Mouse (Mus musculus) hindbrain, embryonic 11.5 days (tissue): ENCODE data around the gene Cgnl1. TPM values are rescaled to one million over a fixed set of nuclear protein-coding genes. Genes with fewer than 3 reads are reported as not detected.

Experiments
- ATAC-seq: fragments of 200-750 bp; cut with Nextera tagmentation; 2 replicates; pipeline ENCODE4 v1.8.0; 2017; ENCODE audit warnings: mild to moderate bottlenecking, moderate TSS enrichment, moderate library complexity; ENCODE audit not compliant: low FRiP score
- DNase-seq: peaks from one replicate; pipeline ENCODE4 v3.0.0-alpha.2; 2015; ENCODE audit warnings: low spot score
- H3K27ac ChIP-seq: fragments of 300-500 bp; sonication (generic); 2 replicates; pipeline ENCODE4 v1.5.1; 2014; ENCODE audit warnings: mild to moderate bottlenecking, low read depth, low read length
- H3K27me3 ChIP-seq: fragments of 300-500 bp; sonication (generic); 2 replicates; pipeline ENCODE4 v1.6.1; 2014; ENCODE audit warnings: mild to moderate bottlenecking, low read length, moderate library complexity, mixed read lengths; ENCODE audit not compliant: control insufficient read depth, insufficient read depth
- H3K36me3 ChIP-seq: fragments of 300-500 bp; sonication (generic); 2 replicates; pipeline ENCODE4 v1.6.1; 2014; ENCODE audit warnings: mild to moderate bottlenecking, low read length, moderate library complexity, mixed read lengths; ENCODE audit not compliant: control insufficient read depth, insufficient read depth
- H3K4me1 ChIP-seq: fragments of 300-500 bp; sonication (generic); replicated peaks from 2 replicates; pipeline ENCODE4 v1.6.1; 2014; ENCODE audit warnings: low read length, mixed read lengths; ENCODE audit not compliant: control insufficient read depth, insufficient read depth
- H3K4me2 ChIP-seq: fragments of 300-500 bp; sonication (generic); replicated peaks from 2 replicates; pipeline ENCODE4 v1.6.1; 2014; ENCODE audit warnings: mild to moderate bottlenecking, low read depth, low read length
- H3K4me3 ChIP-seq: fragments of 300-500 bp; sonication (generic); 2 replicates; pipeline ENCODE4 v1.5.1; 2014; ENCODE audit warnings: low read depth, low read length
- H3K9ac ChIP-seq: fragments of 300-500 bp; sonication (generic); 2 replicates; pipeline ENCODE4 v1.6.1; 2014; ENCODE audit warnings: low read depth, low read length
- H3K9me3 ChIP-seq: fragments of 300-500 bp; sonication (generic); 2 replicates; pipeline ENCODE4 v1.6.1; 2016; ENCODE audit warnings: low read length; ENCODE audit not compliant: control insufficient read depth
- WGBS: fragments of 180-500 bp; shearing (Covaris S2); extraction: QIAGEN DNeasy Blood & Tissue Kit; methylation state at CpG from one replicate; pipeline ENCODE4 v1.1.7; 2014; 5-methylcytosine and 5-hydroxymethylcytosine counted together
- polyA plus RNA-seq: library from polyadenylated mRNA; unstranded; fragments of >200 nt; fragmentation: Nextera tagmentation; extraction: Ambion mirVana; gene quantifications from 2 replicates; pipeline ENCODE4 v1.2.1, GENCODE M21; 2014

Cgnl1 gene
- polyA plus RNA-seq, 1 experiment from 2014 or later: 6.3 TPM

DNA sequence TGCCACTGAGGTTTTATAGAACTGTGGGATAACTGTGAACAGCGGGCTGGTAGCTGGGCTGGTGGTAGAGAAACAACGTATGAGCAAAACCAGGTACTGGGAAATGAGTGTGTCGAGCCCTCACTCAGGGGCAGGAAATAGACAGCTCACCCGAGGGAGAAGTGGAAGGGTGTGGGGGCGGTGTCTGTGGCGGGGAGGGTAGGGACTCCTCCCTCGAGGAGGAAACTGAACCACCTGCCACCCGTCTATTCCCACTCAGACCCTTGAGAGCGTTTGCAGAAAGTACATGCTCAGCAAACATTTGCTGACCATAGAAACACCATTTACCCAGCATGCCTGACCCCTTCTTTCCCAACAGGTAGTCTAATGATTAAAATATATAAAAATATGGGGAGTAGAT is 2.2 kb upstream of the Cgnl1 start:
- Histone ChIP-seq H3K4me2 (no peak overlapping the region), H3K9me3 (peaks cover 2% of the 10 kb centered on the region; the same call in 1 of the 2 replicates), H3K4me1 (peaks cover 3% of the 10 kb centered on the region), H3K27ac (no peak overlapping the region), H3K27me3 (peaks cover 16% of the 10 kb centered on the region), H3K9ac (no peak overlapping the region), H3K36me3 (no peaks in the 10 kb centered on the region), H3K4me3 (no peak overlapping the region)
- DNase-seq (no peak), ATAC-seq (no peak)
- WGBS: 81% methylated on average over 8 of the region's 9 CpGs

DNA sequence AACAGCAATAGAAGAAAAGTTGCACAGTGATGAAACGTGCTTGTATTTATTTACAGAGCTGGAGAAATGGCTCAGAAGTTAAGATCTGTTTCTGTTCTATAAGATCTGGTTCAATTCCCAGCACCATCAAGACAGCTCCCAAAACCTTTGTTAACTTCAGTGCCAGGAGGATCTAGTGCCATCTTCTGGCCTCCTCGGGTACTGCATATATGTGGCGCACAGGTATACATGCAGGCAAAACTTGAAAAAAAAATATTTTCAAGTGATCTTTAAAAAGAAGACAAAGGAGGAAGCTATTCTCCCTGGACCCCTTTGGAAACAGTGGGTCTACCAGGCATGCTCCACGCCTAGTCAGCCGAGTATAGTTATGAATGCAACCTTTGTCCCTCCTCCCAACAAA is 936 bp upstream of the Cgnl1 start:
- H3K36me3 ChIP-seq: no peaks in the 10 kb centered on the region
- 71% methylated on average over 5 of the region's 5 CpGs for WGBS
- H3K4me2 ChIP-seq: no peak overlapping the region
- H3K27ac ChIP-seq: no peak overlapping the region
- H3K9me3 ChIP-seq: peaks cover 1% of the 10 kb centered on the region; the same call in 1 of the 2 replicates
- ATAC-seq (no peak), DNase-seq (peak; percentile 62)
- peaks cover 3% of the 10 kb centered on the region for H3K4me1 ChIP-seq
- no peak overlapping the region for H3K4me3 ChIP-seq
- no peak overlapping the region for H3K9ac ChIP-seq
- H3K27me3 ChIP-seq: peaks cover 19% of the 10 kb centered on the region

DNA sequence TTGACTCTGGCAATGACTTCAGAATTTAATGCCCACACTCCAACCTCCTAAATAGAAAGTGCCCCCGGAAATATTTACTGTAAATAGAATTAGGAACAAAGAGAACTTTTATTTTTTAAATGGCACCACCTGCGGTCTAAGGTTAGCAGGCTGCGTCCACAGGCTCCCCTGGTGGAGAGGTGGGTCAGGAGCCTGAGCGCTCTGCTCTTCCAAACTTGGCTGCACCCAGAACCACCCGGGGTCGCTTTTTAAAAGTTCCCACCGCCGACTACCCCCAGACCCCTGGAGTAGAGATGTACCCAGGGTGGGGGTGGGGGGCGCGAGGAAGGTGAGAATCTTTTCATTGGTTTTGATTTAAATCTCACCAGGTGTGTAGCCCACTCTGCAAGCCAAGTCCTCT is 918 bp downstream of the Cgnl1 start:
- peak overlapping the region; percentile 94 for H3K4me2 ChIP-seq
- ATAC-seq (no peak), DNase-seq (no peak)

DNA sequence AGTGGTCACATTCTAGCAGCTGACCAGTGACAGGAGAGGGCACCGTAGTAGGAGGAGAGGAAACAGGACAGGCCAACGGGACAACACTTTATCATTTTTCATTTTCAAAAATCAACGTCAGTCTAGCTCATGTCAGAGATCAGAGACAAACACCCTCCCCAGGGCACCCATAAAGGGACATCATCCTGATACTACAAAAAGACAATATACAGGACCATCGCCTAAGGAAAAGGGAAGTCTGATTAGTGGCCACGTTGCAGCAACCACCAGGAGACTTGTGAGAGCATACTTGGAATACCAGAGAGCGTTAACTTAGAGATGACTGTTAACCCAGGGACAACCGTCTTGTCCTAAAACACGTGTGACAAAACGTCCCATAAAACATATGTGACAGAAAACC is 1.7 kb downstream of the Cgnl1 start:
- H3K4me2 ChIP-seq: no peak overlapping the region
- H3K27ac ChIP-seq: no peak overlapping the region
- no peak for ATAC-seq
- 39% methylated on average over 9 of the region's 9 CpGs for WGBS
- no peak overlapping the region for H3K4me3 ChIP-seq
- peaks cover 3% of the 10 kb centered on the region for H3K4me1 ChIP-seq
- no peaks in the 10 kb centered on the region for H3K36me3 ChIP-seq
- H3K9me3 ChIP-seq: no peaks in the 10 kb centered on the region
- no peak for DNase-seq
- H3K27me3 ChIP-seq: peaks cover 19% of the 10 kb centered on the region
- no peak overlapping the region for H3K9ac ChIP-seq

More for the DNA sequence above, 918 bp downstream of the Cgnl1 start:
- Histone ChIP-seq H3K36me3 (no peaks in the 10 kb centered on the region), H3K9ac (no peak overlapping the region), H3K4me3 (peak overlapping the region; percentile 54), H3K4me1 (peaks cover 3% of the 10 kb centered on the region), H3K9me3 (no peaks in the 10 kb centered on the region), H3K27ac (no peak overlapping the region), H3K27me3 (peaks cover 19% of the 10 kb centered on the region)
- 2% methylated on average over 10 of the region's 10 CpGs for WGBS

DNA sequence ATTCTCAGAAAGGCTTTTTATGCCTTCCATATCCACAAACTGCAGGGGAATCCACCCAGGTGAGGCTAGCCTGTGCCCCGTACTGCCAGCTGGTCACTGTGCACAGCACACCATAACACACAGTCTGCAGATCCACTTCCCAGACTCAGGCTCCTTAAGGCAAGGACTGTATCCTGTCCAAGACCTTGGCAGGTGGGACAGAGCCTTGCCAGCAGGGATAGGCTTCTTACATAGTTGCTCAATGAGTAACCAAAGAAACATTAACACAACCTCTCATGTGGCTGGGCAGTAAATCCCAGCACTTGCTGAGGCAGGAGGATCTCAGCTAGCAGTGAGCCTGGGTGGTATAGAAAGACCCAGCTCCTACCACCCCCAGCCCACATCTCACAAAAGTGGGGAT is 3.3 kb downstream of the Cgnl1 start:
- Histone ChIP-seq H3K9me3 (no peaks in the 10 kb centered on the region), H3K27ac (no peak overlapping the region), H3K36me3 (no peaks in the 10 kb centered on the region), H3K27me3 (peaks cover 23% of the 10 kb centered on the region), H3K4me3 (no peak overlapping the region), H3K9ac (no peak overlapping the region), H3K4me2 (no peak overlapping the region), H3K4me1 (peaks cover 3% of the 10 kb centered on the region)
- 83% methylated on average over 1 of the region's 1 CpGs for WGBS
- DNase-seq: no peak
- no peak for ATAC-seq

DNA sequence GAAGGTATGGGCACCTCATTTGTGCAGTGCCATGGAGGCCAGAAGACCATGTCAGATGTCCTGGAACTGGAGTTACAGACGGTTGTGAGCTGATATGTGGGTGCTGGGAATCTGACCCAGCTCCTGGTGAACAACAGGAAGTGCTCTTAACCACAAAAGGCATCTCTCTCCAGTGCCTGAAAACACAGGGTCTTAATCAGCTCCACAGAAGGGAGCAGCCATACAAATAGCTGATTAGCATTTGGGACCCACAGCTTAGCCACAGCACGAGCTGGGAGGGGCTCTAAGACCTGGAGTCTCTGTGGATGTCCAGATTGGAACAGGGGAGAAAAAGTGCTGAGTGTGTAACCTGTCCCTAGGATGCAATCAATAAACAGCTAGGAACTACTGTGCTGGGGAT is 4.5 kb downstream of the Cgnl1 start:
- no peak overlapping the region for H3K27ac ChIP-seq
- WGBS: 54% methylated on average over 2 of the region's 2 CpGs
- H3K27me3 ChIP-seq: peaks cover 23% of the 10 kb centered on the region
- no peaks in the 10 kb centered on the region for H3K9me3 ChIP-seq
- ATAC-seq (no peak), DNase-seq (no peak)
- peaks cover 3% of the 10 kb centered on the region for H3K4me1 ChIP-seq
- H3K36me3 ChIP-seq: no peaks in the 10 kb centered on the region
- no peak overlapping the region for H3K4me2 ChIP-seq
- H3K4me3 ChIP-seq: no peak overlapping the region
- H3K9ac ChIP-seq: no peak overlapping the region

DNA sequence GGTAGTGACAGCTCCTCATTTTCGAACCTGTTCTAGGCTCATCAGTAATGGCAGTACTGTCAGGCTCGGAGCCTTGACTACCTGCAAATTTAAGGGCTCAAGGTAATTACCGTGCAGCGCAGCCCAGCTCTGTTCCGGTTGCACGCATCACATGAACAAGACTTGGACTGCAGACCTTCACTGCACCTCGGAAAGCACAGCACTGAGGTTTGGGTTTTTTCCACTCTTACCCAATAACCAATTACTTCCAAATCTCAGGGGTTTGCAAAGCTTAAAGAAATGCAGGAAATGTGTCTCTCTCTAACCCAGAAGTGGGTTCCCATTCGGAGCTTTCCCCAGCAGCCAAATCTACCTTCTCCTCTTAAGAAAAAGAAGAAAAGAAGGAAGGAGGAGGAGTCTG is 5.1 kb downstream of the Cgnl1 start:
- ATAC-seq: no peak
- Histone ChIP-seq H3K4me3 (no peak overlapping the region), H3K9me3 (no peaks in the 10 kb centered on the region; the same call in 1 of the 2 replicates), H3K4me2 (no peak overlapping the region), H3K27ac (no peak overlapping the region), H3K36me3 (no peaks in the 10 kb centered on the region), H3K4me1 (peaks cover 3% of the 10 kb centered on the region), H3K27me3 (peaks cover 23% of the 10 kb centered on the region), H3K9ac (no peak overlapping the region)
- 85% methylated on average over 8 of the region's 8 CpGs for WGBS
- DNase-seq: no peak

DNA sequence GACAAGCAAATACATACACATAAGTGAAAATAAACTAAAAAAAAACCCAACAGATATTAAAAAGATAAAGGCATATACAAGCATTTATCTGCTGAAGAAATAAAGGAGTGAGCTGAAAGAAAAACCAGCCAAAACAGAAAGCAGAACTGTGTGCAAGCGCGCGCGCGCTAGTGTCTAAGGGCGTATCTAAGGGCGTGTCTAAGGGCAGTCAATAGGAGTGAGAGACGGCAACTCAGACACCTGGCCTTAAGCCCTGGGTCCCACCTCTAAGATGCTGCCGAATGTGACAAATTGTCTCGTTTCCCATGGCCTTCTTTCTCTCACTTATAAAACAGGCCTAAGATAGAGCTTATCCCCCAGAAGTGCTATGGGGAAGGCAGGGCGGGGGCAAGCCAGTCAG is 6.9 kb downstream of the Cgnl1 start:
- DNase-seq (no peak), ATAC-seq (no peak)
- H3K4me2 ChIP-seq: no peak overlapping the region
- no peaks in the 10 kb centered on the region; the same call in 1 of the 2 replicates for H3K9me3 ChIP-seq
- H3K27me3 ChIP-seq: peaks cover 11% of the 10 kb centered on the region
- H3K4me1 ChIP-seq: peaks cover 4% of the 10 kb centered on the region
- H3K36me3 ChIP-seq: no peaks in the 10 kb centered on the region
- no peak overlapping the region for H3K27ac ChIP-seq
- WGBS: 55% methylated on average over 11 of the region's 11 CpGs
- no peak overlapping the region for H3K9ac ChIP-seq
- no peak overlapping the region for H3K4me3 ChIP-seq

DNA sequence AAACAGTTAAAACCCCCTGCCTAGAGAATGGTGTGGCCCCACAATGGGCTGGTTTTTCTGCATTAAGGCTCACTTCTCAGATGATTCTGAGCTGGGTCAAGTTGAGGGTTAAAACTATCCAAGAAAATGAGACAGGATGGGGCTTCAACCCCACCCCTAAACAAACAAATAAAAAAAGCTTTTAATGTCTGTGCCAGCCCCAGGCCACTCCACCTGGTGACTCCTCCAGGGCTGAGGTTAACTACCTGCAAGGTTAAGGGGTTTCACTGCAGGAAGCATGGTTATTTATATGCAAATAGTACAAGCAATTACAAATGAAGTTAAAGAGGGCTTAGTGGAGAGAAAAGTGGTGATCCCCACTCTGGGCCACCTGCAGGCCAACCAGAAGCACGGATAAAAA is 8.1 kb downstream of the Cgnl1 start:
- Histone ChIP-seq H3K27me3 (peaks cover 6% of the 10 kb centered on the region), H3K4me3 (no peak overlapping the region), H3K9me3 (no peaks in the 10 kb centered on the region; the same call in 1 of the 2 replicates), H3K36me3 (no peaks in the 10 kb centered on the region), H3K9ac (no peak overlapping the region), H3K4me1 (peaks cover 4% of the 10 kb centered on the region), H3K4me2 (no peak overlapping the region), H3K27ac (no peak overlapping the region)
- ATAC-seq (no peak), DNase-seq (no peak)
- WGBS: 6% methylated on average over 1 of the region's 1 CpGs
